Mouse (Mus musculus) Patski (cell line): Measurements from ENCODE around the gene Echs1. TPM values are rescaled to one million over a fixed set of nuclear protein-coding genes. Genes with fewer than 3 reads are reported as not detected.

Experiments used
- ATAC-seq: fragments of 100-300 bp; one replicate; pipeline ENCODE4 v1.8.0; 2021
- CTCF ChIA-PET: fragments of 350-600 bp; sonication (Branson Sonifier 250); formaldehyde crosslinking; loops from one replicate; lab custom pipeline; 2022; ENCODE audit warnings: inconsistent platforms; lab: Charles Lee
- POLR2A ChIA-PET: fragments of 350-600 bp; sonication (Branson Sonifier 250); formaldehyde crosslinking; loops from one replicate; lab custom pipeline; 2022; ENCODE audit warnings: antibody characterized with exemption, inconsistent platforms; lab: Charles Lee
- DNase-seq: peaks from one replicate; pipeline ENCODE4 v3.0.0-alpha.2; 2011; ENCODE audit warnings: low read depth, low spot score
- H3K27me3 ChIP-seq: fragments of 371-371 bp; one replicate; pipeline ENCODE4 v1.5.1; 2021
- CTCF ChIP-seq: fragments of 100-300 bp; IDR thresholded peaks from one replicate; pipeline ENCODE4 v1.5.1; 2021
- in situ Hi-C: fragments of 300-500 bp; cut with MboI; formaldehyde crosslinking; loops from 3 replicates; pipeline ENCODE4 v1.11.1; 2018; ENCODE audit warnings: low pct_unique_long_range_greater_than_20kb, mixed read lengths
- polyA plus RNA-seq: library from polyadenylated mRNA; unstranded; gene quantifications from one replicate; pipeline ENCODE4 v1.2.3, GENCODE M21; 2021

Gene Echs1
- polyA plus RNA-seq, 1 experiment from 2014 or later, result 170 TPM

DNA sequence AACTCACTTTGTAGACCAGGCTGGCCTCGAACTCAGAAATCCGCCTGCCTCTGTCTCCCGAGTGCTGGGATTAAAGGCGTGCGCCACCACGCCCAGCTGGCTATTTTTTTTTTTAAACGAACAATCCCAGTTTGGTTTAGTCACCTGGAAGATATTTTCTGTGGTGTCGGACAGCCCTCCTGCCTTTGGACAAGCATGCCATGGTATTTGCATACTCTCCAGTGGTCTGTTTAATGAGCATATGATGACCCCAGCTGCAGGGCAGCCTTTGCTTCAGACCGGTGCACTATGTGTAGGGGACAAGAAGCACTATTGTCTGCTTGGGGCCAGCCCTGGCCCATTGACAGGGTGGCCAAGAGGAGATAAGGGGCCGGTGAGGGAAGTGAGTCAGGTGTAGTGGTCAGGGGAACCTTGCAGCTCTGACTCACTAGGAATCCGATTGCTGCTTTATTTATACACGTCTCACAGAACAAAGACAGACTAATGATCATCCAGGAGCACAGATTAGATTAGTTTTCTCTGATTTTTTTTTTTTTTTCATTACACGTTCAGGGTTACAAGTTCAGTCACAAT is 5.1 kb upstream of the Echs1 start:
- in situ Hi-C loops, result loop anchor here (25.0 kb wide), 1 partner anchor 1041 kb away; the partner anchor contains the start of gene Rnh1
- no peak for TF ChIP-seq CTCF
- DNase-seq (no peak), ATAC-seq (no peak)
- POLR2A ChIA-PET, result no interaction called here
- CTCF ChIA-PET, result no interaction called here
- H3K27me3 ChIP-seq, result no peaks in the 10 kb centered on the region

DNA sequence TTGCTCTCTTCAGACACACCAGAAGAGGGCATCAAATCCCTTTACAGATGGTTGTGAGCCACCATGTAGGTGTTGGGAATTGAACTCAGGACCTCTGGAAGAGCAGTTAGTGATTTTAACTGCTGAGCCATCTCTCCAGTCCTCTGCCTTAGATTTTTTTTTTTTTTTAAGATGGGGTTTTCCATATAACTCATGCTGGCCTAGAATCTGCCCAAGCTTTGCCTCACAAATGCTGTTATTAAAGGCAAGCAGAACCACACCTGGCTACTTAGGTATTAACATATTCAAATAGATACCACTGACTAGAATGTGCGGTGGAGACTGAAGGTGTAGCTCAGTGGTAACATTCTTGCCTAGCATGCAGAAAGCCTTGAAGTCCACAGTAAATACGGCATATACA is 4.2 kb upstream of the Echs1 start:
- in situ Hi-C loops, result loop anchor here (25.0 kb wide), 1 partner anchor 1042 kb away; the partner anchor contains the start of gene Rnh1
- POLR2A ChIA-PET, result no interaction called here
- ATAC-seq (no peak), DNase-seq (no peak)
- no peaks in the 10 kb centered on the region for H3K27me3 ChIP-seq
- CTCF ChIA-PET, result interaction anchor here (1.2 kb wide), 1 partner anchor 10 kb away, joined by 3 read pairs; no protein-coding TSS in a partner anchor
- no peak for TF ChIP-seq CTCF

DNA sequence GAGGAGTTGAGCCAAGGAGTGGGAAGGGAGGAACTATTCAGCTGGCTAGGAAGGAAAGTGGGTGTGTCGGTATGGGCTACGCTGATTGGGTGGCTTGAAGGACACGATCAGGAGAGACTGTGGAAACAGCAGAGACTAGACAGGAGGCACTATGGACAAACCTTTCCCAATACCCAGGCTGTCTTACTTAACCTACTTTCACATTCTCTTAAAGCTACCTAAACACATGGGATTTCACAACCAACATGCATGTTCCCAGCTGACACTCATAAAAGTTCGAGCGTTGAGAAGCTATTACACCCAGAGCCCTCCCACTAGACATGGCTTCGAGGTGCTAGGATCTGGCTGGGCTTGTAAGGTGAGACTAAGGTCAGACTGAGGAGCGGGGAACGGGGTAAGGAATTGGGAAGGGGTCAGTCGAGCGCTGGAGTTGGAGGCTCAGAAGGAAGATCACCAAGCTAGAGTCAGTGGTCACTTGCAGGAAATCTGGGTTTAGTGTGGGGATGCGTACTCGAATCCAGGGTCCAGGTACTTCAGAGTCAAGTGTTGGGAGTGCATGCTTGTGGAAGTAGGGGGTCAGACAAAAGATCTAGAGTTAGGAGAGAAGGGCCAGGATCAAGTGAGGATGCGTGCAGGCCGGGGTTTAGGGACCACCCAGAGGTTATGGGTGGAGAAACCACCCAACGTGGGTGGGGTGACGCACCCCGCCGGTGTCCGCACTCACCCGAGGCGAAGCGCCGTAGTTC is 520 bp downstream of the Echs1 start, which contains the start of gene Paox:
Gene Paox, plus strand, starts transcription at position 217 of the 746 bp plus-strand sequence.
- CTCF ChIA-PET, result interaction anchor here (0.9 to 1.4 kb wide), 3 partner anchors 22 to 27 kb away, joined by 3 to 4 read pairs (median 3); partner anchors contain the start of gene Mtg1
- in situ Hi-C loops, result loop anchor here (25.0 kb wide), 1 partner anchor 1047 kb away; the partner anchor contains the start of gene Rnh1
- H3K27me3 ChIP-seq, result no peaks in the 10 kb centered on the region
- ATAC-seq (peak; percentile 41), DNase-seq (no peak)
- TF ChIP-seq CTCF, result no peak
- POLR2A ChIA-PET, result interaction anchor here (0.5 to 2.3 kb wide), 4 partner anchors 9 to 285 kb away, joined by 7 to 12 read pairs (median 8); partner anchors contain the start of gene Mtg1

DNA sequence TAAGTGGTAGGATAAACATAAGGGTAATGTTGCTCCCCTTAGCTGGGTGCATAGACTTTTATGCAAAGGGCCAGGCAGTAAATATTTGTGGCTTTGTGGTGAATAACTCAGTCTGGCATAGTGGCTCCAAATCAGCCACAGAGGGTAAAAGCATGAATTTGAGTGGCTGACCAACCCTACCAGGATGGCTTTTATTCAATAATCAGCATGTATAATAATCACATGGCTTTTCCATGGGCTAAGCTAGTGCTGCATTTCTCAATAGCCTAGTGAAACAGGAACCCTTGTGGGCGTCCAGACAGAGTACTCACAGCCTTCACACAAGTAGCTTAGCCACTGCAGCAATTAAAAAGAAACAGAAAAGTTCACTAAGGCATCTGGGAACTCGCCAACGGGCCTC is 4.3 kb downstream of the Echs1 start:
- CTCF ChIA-PET, result interaction anchor here (1.2 to 1.3 kb wide), 2 partner anchors 9 to 19 kb away, joined by 3 to 4 read pairs; partner anchors contain the start of gene Fuom
- DNase-seq, result peak; percentile 70
- in situ Hi-C loops, result loop anchor here (25.0 kb wide), 1 partner anchor 1050 kb away; the partner anchor contains the start of gene Rnh1
- no peaks in the 10 kb centered on the region for H3K27me3 ChIP-seq
- ATAC-seq, result peak; percentile 73
- TF ChIP-seq CTCF, result no peak
- POLR2A ChIA-PET, result interaction anchor here (0.6 to 1.0 kb wide), 2 partner anchors 17 to 25 kb away, joined by 3 read pairs; partner anchors contain the start of gene Mtg1

DNA sequence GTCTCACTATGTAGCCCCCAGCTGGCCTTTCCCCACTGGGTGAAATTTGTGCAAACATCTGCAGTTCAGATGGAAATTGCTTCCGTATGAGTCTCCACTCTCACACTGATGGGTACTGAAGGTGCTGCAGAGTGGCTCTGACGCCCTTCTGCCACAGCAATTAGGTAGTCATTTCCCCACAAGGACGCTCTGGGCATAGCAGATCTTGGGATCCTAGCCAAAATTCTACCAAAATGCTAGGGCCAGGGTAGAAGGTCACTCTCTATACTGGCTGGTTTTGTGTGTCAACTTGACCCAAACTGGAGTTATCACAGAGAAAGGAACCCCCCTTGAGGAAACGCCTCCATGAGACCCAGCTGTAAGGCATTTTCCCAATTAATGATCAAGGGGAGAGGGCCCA is 12.3 kb downstream of the Echs1 start:
- ATAC-seq (no peak), DNase-seq (no peak)
- no peaks in the 10 kb centered on the region for H3K27me3 ChIP-seq
- CTCF ChIA-PET, result no interaction called here
- POLR2A ChIA-PET, result no interaction called here
- in situ Hi-C loops, result loop anchor here (25.0 kb wide), 1 partner anchor 1058 kb away; the partner anchor contains the start of gene Rnh1
- no peak for TF ChIP-seq CTCF

DNA sequence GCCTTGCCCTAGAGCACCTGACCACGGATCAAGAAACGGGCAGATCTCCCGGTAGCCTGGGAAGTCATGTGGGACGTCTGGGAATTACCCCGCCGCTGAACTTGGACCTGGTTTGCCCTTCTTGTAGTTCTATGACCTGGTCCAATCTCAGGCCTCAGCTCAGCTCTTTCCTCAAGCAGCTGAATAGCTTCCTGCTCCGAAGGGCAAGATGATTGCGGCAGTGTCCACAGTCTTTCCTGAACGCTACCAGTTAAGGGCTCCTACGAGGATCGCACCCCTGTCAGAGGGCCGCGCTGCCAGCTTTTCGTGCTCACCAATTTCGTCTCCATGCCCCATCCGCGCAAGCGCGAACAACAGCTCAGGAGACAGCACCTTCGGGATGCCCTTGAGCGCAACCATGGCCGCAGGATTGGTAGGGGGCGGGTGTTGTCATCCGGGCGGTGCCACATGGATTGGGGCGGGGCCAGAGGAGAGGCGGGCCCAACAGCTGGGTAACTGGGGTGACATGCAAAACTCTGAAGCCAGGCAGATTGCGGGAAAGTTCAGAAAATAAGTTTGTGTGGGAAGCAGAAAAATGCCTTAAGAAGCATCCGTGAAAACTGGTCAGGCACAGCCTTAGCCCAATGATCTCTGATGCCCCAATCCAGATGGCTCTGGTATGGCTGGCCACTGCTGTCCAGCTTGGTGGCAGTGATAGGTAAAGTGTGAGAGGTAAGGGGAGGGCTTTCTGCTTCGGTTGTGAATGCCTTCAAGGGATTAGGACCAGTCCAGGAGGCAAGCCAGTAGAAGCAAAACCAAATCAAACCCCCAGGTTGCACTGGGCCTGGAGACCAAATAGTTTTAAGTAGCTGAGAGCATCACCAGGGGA is 14.0 kb downstream of the Echs1 start, which contains the start of gene Fuom:
Gene Fuom, minus strand, starts transcription at position 449 of the 868 bp plus-strand sequence.
- no peaks in the 10 kb centered on the region for H3K27me3 ChIP-seq
- DNase-seq (no peak), ATAC-seq (peak; percentile 77)
- no peak for TF ChIP-seq CTCF
- ChIA-PET POLR2A (interaction anchor here (1.3 kb wide), 1 partner anchor 35 kb away, joined by 5 read pairs; the partner anchor contains the start of gene Mtg1), CTCF (interaction anchor here (1.1 kb wide), 1 partner anchor 10 kb away, joined by 4 read pairs; no protein-coding TSS in a partner anchor)
- in situ Hi-C loops, result loop anchor here (25.0 kb wide), 1 partner anchor 1060 kb away; the partner anchor contains the start of gene Rnh1

DNA sequence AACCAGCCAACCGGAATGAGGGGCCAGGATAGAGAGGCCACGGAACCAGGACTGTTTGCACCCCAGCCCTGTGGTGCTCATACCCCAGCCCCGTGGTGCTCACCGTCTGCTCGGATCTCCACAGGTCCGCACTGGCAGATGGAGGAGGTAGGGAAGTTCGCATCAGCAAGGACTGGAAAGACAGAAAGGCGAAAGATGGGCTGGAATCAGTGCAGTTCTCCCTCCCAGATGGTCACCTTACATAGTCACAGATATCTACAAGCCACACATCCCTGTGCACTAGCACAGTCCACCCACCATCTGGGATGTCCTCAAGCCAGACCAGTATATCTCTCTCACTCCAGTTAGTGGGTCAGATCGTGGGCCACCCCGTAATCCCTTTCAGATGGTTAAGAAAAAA is 14.8 kb downstream of the Echs1 start:
- in situ Hi-C loops, result loop anchor here (25.0 kb wide), 1 partner anchor 1061 kb away; the partner anchor contains the start of gene Rnh1
- no peaks in the 10 kb centered on the region for H3K27me3 ChIP-seq
- DNase-seq, result no peak
- POLR2A ChIA-PET, result no interaction called here
- no peak for ATAC-seq
- CTCF ChIA-PET, result no interaction called here
- no peak for TF ChIP-seq CTCF

DNA sequence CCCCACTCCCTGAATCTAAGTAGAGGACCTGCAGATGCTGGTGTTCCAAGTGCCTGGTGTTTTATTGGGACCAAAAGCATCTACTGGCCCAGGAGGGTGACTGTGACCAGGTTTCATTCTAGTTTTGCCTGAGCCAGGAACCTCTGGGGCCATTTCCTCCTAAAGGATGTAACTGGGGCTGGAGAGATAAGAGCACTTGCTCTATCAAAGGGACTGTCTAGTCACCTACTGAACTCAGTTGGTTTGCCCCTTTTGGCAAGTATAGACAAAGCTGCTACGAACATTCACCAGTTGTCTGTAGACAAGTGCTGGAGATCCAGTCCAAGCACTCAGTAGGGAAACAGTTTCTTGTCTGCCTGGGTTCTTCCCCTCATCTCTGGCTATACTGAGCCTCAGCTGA is 17.8 kb downstream of the Echs1 start:
- in situ Hi-C loops, result no loop called here
- ATAC-seq, result no peak
- CTCF ChIA-PET, result no interaction called here
- TF ChIP-seq CTCF, result no peak
- DNase-seq, result no peak
- H3K27me3 ChIP-seq, result no peaks in the 10 kb centered on the region
- POLR2A ChIA-PET, result interaction anchor here (0.5 kb wide), 1 partner anchor 65 kb away, joined by 3 read pairs; no protein-coding TSS in a partner anchor

DNA sequence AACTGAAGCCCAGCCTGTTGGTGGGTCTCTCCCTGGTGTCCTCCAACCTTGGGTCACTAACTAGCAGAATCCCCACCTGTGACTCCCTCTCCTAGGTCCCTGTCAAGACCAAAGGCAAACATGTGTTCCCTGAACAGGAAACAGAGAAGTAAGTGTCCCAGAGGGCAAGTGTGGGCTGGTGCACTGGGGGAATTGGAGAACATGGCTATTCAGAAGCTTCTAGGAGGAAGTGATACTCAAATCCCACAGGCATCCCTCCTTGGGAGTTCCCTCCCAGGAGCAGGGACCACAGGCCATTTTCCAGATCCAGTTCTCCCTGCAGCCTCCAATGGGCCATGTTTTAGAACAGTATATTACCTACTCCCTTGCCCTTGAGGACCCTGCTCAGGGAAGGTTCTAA is 20.2 kb downstream of the Echs1 start:
- POLR2A ChIA-PET, result no interaction called here
- no peak for TF ChIP-seq CTCF

More for the DNA sequence above, 20.2 kb downstream of the Echs1 start:
- in situ Hi-C loops, result no loop called here
- no peaks in the 10 kb centered on the region for H3K27me3 ChIP-seq
- ATAC-seq (no peak), DNase-seq (no peak)
- CTCF ChIA-PET, result no interaction called here
